Mouse (Mus musculus): ENCODE data around the gene Zfp653.

- TF ChIP-seq CTCF (conservative IDR thresholded peaks at IDR 0.05; ENCODE audit: low read length): no peak
- no peak for TF ChIP-seq NANOG (IDR thresholded peaks at IDR 0.05; ENCODE audit: borderline replicate concordance, low read length)
- TF ChIP-seq POU5F1 (IDR thresholded peaks at IDR 0.05; ENCODE audit: borderline replicate concordance, low read length): no peak
Observed at GRCm38 (mm10) chr9:22069881-22070553, 1.2 kb downstream of the Zfp653 start.

All from E14TG2a.4 (cell line).